Mouse (Mus musculus) hindbrain, embryonic 15.5 days (tissue): ENCODE measurements around the gene Sh3bp1. TPM values are rescaled to one million over a fixed set of nuclear protein-coding genes. Genes with fewer than 3 reads are reported as not detected.

Source experiments
- ATAC-seq: fragments of 200-750 bp; cut with Nextera tagmentation; 2 replicates; pipeline ENCODE4 v1.8.0; 2017; ENCODE audit warnings: low read depth, moderate number of reproducible peaks, moderate TSS enrichment; ENCODE audit not compliant: low FRiP score
- H3K27ac ChIP-seq: fragments of 300-500 bp; sonication (generic); replicated peaks from 2 replicates; pipeline ENCODE4 v1.5.1; 2015; ENCODE audit warnings: mild to moderate bottlenecking, inconsistent platforms
- H3K27me3 ChIP-seq: fragments of 300-500 bp; sonication (generic); 2 replicates; pipeline ENCODE4 v1.6.1; 2015; ENCODE audit warnings: control low read depth, inconsistent platforms
- H3K36me3 ChIP-seq: fragments of 300-500 bp; sonication (generic); 2 replicates; pipeline ENCODE4 v1.6.1; 2015; ENCODE audit warnings: control low read depth, inconsistent platforms
- H3K4me1 ChIP-seq: fragments of 300-500 bp; sonication (generic); replicated peaks from 2 replicates; pipeline ENCODE4 v1.6.1; 2015; ENCODE audit warnings: control low read depth, inconsistent platforms
- H3K4me2 ChIP-seq: fragments of 300-500 bp; sonication (generic); 2 replicates; pipeline ENCODE4 v1.6.1; 2015; ENCODE audit warnings: moderate library complexity, mild to moderate bottlenecking, inconsistent platforms
- H3K4me3 ChIP-seq: fragments of 300-500 bp; sonication (generic); 2 replicates; pipeline ENCODE4 v1.5.1; 2015; ENCODE audit warnings: mild to moderate bottlenecking, inconsistent platforms
- H3K9ac ChIP-seq: fragments of 300-500 bp; sonication (generic); 2 replicates; pipeline ENCODE4 v1.6.1; 2015; ENCODE audit warnings: inconsistent platforms
- H3K9me3 ChIP-seq: fragments of 300-500 bp; sonication (generic); 2 replicates; pipeline ENCODE4 v1.6.1; 2016; ENCODE audit warnings: control low read depth, inconsistent platforms
- WGBS: fragments of 180-500 bp; shearing (Covaris S2); methylation state at CpG from one replicate; pipeline ENCODE4 v1.1.7; 2015; 5-methylcytosine and 5-hydroxymethylcytosine counted together
- polyA plus RNA-seq: library from polyadenylated mRNA; unstranded; fragments of >200 nt; fragmentation: Nextera tagmentation; extraction: Ambion mirVana; gene quantifications from 2 replicates; pipeline ENCODE4 v1.2.1, GENCODE M21; 2015

The Sh3bp1 gene
- polyA plus RNA-seq, 1 experiment from 2014 or later = 4.2 TPM

GRCm38 (mm10) chr15:78903243-78903642 lies 3.7 kb downstream of the Sh3bp1 start:
- H3K4me3 ChIP-seq = no peak overlapping the region
- peak; percentile 19; the same call in 1 of the 2 replicates for ATAC-seq
- no peaks in the 10 kb centered on the region for H3K36me3 ChIP-seq
- WGBS = 5% methylated on average over 2 of the region's 2 CpGs
- H3K27ac ChIP-seq = no peak overlapping the region
- peaks cover 15% of the 10 kb centered on the region; the same call in 1 of the 2 replicates for H3K27me3 ChIP-seq
- H3K9me3 ChIP-seq = no peaks in the 10 kb centered on the region
- peaks cover 21% of the 10 kb centered on the region for H3K4me1 ChIP-seq
- H3K4me2 ChIP-seq = no peak overlapping the region
- no peak overlapping the region for H3K9ac ChIP-seq

GRCm38 (mm10) chr15:78908399-78908798 lies 8.8 kb downstream of the Sh3bp1 start:
- no peaks in the 10 kb centered on the region for H3K9me3 ChIP-seq
- WGBS = 80% methylated on average over 7 of the region's 7 CpGs
- H3K9ac ChIP-seq = no peak overlapping the region
- no peak overlapping the region for H3K27ac ChIP-seq
- no peak for ATAC-seq
- peaks cover 8% of the 10 kb centered on the region for H3K4me1 ChIP-seq
- no peaks in the 10 kb centered on the region for H3K27me3 ChIP-seq
- H3K36me3 ChIP-seq = no peaks in the 10 kb centered on the region
- no peak overlapping the region for H3K4me3 ChIP-seq
- H3K4me2 ChIP-seq = no peak overlapping the region

DNA sequence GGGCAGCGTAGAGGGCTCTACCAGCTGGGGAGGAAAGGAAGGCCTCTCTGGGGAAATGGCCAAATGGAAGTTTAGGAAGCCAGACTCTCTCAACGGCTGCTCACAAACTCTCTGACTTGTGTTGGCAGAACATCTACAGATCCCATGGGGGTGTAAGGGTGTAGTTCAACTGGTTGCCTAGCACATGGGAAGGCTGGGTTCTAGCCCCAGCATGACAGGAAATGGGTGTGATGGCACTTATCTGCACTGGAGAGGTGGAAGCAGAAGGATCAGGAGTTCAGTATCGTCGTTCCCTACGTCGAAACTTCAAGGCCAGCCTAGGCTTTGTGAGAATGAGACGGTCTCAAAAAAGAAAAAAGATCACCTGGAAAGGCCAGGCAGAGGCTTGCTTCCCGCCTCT lies 9.4 kb downstream of the Sh3bp1 start:
- 87% methylated on average over 8 of the region's 8 CpGs for WGBS
- H3K27ac ChIP-seq = no peak overlapping the region

DNA sequence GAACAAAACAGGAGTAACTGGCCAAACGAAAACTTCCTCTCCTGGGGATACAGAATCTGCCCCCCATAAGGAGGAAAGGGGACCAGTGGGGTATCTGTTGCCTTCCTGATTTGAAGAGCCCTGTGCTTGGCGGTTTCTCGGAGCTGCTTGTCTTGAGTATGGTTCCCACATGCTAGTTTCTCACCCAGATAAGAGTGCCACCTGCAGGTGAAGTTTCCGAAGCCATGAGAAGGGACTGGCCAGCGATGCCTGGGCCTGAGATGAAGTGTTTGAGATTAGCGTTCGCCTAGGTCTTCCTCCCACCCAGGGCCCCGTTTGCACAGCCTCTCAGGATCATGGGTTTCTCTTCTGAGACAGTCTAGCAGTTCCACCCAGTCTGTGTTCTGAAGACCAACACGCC lies 12.5 kb downstream of the Sh3bp1 start:
- no peak overlapping the region for H3K9ac ChIP-seq
- no peak for ATAC-seq
- peaks cover 34% of the 10 kb centered on the region for H3K4me1 ChIP-seq
- WGBS = 29% methylated on average over 9 of the region's 9 CpGs
- no peak overlapping the region for H3K4me3 ChIP-seq
- no peaks in the 10 kb centered on the region for H3K36me3 ChIP-seq
- no peak overlapping the region for H3K4me2 ChIP-seq
- H3K27me3 ChIP-seq = no peaks in the 10 kb centered on the region
- no peak overlapping the region for H3K27ac ChIP-seq
- H3K9me3 ChIP-seq = no peaks in the 10 kb centered on the region

More for the DNA sequence above, 9.4 kb downstream of the Sh3bp1 start:
- H3K4me3 ChIP-seq = no peak overlapping the region
- peaks cover 8% of the 10 kb centered on the region for H3K4me1 ChIP-seq
- H3K36me3 ChIP-seq = no peaks in the 10 kb centered on the region
- H3K9me3 ChIP-seq = no peaks in the 10 kb centered on the region
- no peak overlapping the region for H3K4me2 ChIP-seq
- no peaks in the 10 kb centered on the region for H3K27me3 ChIP-seq
- no peak overlapping the region for H3K9ac ChIP-seq
- ATAC-seq = no peak

DNA sequence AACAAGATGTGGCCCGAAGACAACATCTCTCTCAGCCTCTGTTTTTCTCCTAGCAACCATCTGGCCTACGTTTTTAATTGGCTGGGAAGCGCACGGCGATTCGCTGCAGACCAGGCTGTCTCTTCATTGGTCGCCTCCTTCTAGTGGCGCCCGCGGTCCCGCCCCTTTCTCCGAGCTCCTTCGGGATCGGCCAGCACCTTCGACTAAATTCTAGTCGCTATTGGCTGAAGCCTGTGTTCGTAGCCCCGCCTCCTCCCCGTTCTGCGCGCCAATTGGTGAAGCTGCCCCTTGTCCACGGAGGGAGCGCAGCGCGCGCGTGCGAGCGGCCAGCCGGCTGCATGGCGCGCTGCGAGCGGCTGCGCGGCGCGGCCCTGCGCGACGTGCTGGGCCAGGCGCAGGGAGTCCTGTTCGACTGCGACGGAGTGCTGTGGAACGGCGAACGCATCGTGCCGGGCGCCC lies 14.1 kb downstream of the Sh3bp1 start, which contains the start of gene Pdxp:
Pdxp (plus strand) TSS at position 288 of the 459 bp plus-strand sequence.
- no peaks in the 10 kb centered on the region for H3K27me3 ChIP-seq
- H3K4me1 ChIP-seq = peaks cover 42% of the 10 kb centered on the region
- under 1% methylated on average over 48 of the region's 51 CpGs for whole genome bisulfite sequencing
- peak within 1 kb of the TSS; percentile 82 for H3K9ac ChIP-seq
- peak within 1 kb of the TSS; percentile 88 for H3K4me3 ChIP-seq
- H3K27ac ChIP-seq = peak within 1 kb of the TSS; percentile 97
- H3K4me2 ChIP-seq = peak within 1 kb of the TSS; percentile 81
- no peaks in the 10 kb centered on the region for H3K9me3 ChIP-seq
- peak; percentile 95 for ATAC-seq
- no peaks in the 10 kb centered on the region for H3K36me3 ChIP-seq

- ATAC-seq = peak; percentile 66
- Histone ChIP-seq H3K4me2 (peak overlapping the region; percentile 81), H3K9ac (peak overlapping the region; percentile 82), H3K4me3 (peak overlapping the region; percentile 88), H3K9me3 (no peaks in the 10 kb centered on the region), H3K36me3 (peaks cover 5% of the 10 kb centered on the region; the same call in 1 of the 2 replicates), H3K27ac (peak overlapping the region; percentile 97), H3K27me3 (no peaks in the 10 kb centered on the region), H3K4me1 (peaks cover 42% of the 10 kb centered on the region)
- whole genome bisulfite sequencing = 0% methylated on average over 70 of the region's 87 CpGs
Measured at GRCm38 (mm10) chr15:78914091-78914822, 14.7 kb downstream of the Sh3bp1 start.

DNA sequence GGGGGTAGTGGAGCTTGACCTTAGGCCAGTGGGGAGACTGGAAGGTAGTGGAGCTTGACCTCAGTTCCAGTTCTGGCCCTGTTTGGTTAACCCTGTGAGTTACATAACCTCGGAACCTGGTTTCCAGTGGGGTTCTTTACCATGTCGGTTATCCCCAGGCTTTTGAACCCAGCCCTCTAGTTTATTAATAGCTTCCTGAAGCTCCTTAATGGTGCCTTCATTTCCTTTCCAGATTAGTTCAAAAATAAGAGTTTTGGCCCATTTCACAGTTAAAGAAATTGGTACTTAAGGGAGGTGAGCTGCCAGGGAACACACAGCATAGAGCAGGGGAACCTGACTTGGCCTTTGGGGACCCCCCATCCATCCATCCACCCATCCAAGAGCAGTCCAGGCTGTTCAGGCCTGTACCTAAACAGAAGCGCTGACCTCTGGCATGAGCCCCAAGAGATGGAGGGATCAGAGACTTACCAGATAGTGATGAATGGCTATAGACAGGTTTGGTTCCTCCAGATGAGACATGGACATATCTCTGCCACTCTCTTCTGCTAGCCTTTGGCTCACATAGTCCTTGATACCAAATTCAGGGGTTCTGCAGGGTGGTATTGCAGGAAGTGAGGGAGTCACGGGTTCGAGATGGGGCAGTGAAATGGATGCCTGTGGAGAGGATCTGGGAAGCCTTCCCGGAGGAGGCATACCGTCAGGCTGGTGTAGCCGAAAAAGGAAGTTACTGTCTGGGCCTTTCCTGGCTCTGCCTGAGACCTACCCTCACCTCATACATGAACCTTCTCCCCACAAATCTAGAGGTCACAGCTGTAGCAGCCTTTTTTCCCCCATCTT lies 15.5 kb downstream of the Sh3bp1 start:
- 48% methylated on average over 8 of the region's 8 CpGs for WGBS
- peak overlapping the region; percentile 81 for H3K4me2 ChIP-seq
- peaks cover 42% of the 10 kb centered on the region for H3K4me1 ChIP-seq
- H3K36me3 ChIP-seq = peaks cover 7% of the 10 kb centered on the region; the same call in 1 of the 2 replicates
- ATAC-seq = no peak
- peak overlapping the region; percentile 82 for H3K9ac ChIP-seq
- peak overlapping the region; percentile 97 for H3K27ac ChIP-seq
- no peaks in the 10 kb centered on the region for H3K27me3 ChIP-seq
- H3K9me3 ChIP-seq = no peaks in the 10 kb centered on the region
- peak overlapping the region; percentile 88 for H3K4me3 ChIP-seq

DNA sequence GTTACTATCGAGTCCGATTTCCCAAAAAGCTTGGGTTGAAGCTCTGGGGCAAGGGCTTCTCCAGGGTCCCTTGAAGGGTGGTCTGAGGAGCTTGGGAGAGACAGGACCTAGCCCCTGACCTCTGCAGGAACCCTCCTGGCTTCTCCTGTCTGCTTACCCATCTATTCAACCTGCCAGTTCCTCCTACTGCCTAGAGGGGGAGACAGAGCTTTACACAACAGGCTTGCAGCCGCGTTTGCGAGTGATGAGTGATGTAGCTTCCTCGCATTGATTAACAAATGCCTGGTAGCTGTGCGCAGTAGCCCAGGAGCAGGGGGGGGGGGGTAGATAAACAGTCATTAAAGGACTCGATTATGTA lies 16.1 kb downstream of the Sh3bp1 start:
- peak overlapping the region; percentile 60 for H3K27ac ChIP-seq
- H3K4me2 ChIP-seq = peak overlapping the region; percentile 81
- no peaks in the 10 kb centered on the region for H3K9me3 ChIP-seq
- H3K36me3 ChIP-seq = peaks cover 7% of the 10 kb centered on the region; the same call in 1 of the 2 replicates
- H3K9ac ChIP-seq = peak overlapping the region; percentile 82
- WGBS = 6% methylated on average over 8 of the region's 8 CpGs
- no peak for ATAC-seq
- H3K4me3 ChIP-seq = peak overlapping the region; percentile 88
- no peaks in the 10 kb centered on the region for H3K27me3 ChIP-seq
- peaks cover 42% of the 10 kb centered on the region for H3K4me1 ChIP-seq

DNA sequence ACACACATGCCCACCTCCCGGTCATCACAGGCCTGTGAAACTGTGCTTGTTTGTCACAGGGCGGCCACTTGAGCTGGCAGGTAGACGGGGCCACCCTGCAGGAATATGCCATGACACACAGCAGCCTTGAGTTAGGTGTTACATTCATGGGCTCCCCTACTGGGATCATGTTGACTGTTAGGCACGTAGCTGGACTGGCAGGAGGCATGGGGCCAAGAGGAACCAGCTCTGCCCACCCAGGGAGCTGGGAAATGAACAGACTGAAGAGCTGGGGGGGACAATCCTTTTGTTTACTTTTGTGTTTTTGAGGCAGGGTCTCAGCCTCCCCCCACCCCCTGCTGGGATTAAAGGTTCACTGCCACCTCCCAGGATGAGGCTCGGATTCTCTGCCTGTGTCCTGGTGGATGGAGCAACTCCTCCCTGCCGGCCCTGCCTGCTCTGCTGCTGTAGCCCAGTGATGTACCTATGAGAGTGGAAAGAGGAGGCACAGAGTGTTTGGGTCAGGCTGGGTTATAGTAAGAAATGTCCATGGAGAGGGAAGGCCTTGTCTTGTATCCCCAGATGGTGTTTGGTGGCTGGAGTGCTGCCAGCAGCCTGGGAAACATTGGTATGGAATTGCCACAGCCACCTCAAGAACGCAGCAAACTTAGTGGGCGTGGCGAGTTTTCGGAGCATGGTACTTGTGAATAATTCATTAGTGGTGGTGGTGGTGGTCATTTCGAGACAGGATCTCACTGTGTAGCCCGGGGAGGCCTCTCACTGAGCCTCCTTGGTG lies 16.7 kb downstream of the Sh3bp1 start:
- peak overlapping the region; percentile 81 for H3K4me2 ChIP-seq
- no peak for ATAC-seq
- peak overlapping the region; percentile 60 for H3K27ac ChIP-seq

GRCm38 (mm10) chr15:78918126-78918525 lies 18.6 kb downstream of the Sh3bp1 start:
- WGBS = 96% methylated on average over 23 of the region's 23 CpGs
- no peak overlapping the region for H3K9ac ChIP-seq

More for the DNA sequence above, 16.7 kb downstream of the Sh3bp1 start:
- WGBS = 17% methylated on average over 12 of the region's 12 CpGs
- H3K4me1 ChIP-seq = peaks cover 42% of the 10 kb centered on the region
- H3K36me3 ChIP-seq = peaks cover 7% of the 10 kb centered on the region; the same call in 1 of the 2 replicates
- peak overlapping the region; percentile 88 for H3K4me3 ChIP-seq
- H3K9ac ChIP-seq = peak overlapping the region; percentile 47
- H3K27me3 ChIP-seq = no peaks in the 10 kb centered on the region
- H3K9me3 ChIP-seq = no peaks in the 10 kb centered on the region

GRCm38 (mm10) chr15:78919914-78920313 lies 20.3 kb downstream of the Sh3bp1 start:
- Histone ChIP-seq H3K4me3 (no peak overlapping the region), H3K36me3 (peaks cover 7% of the 10 kb centered on the region; the same call in 1 of the 2 replicates), H3K27me3 (no peaks in the 10 kb centered on the region), H3K4me2 (no peak overlapping the region), H3K4me1 (peaks cover 30% of the 10 kb centered on the region), H3K9me3 (no peaks in the 10 kb centered on the region), H3K27ac (no peak overlapping the region), H3K9ac (no peak overlapping the region)
- 78% methylated on average over 12 of the region's 12 CpGs for WGBS
- no peak for ATAC-seq

More at GRCm38 (mm10) chr15:78918126-78918525, 18.6 kb downstream of the Sh3bp1 start:
- Histone ChIP-seq H3K36me3 (peaks cover 7% of the 10 kb centered on the region; the same call in 1 of the 2 replicates), H3K9me3 (no peaks in the 10 kb centered on the region), H3K4me3 (no peak overlapping the region), H3K27me3 (no peaks in the 10 kb centered on the region), H3K27ac (no peak overlapping the region), H3K4me2 (no peak overlapping the region), H3K4me1 (peaks cover 37% of the 10 kb centered on the region)
- ATAC-seq = no peak
